Comparison of ENCODE assay signal across 8 mouse cellular contexts in genomic region chr15:80710608-80711363, GRCm38 (mm10). TPM values are rescaled to one million over a fixed set of nuclear protein-coding genes. Genes with fewer than 3 reads are reported as not detected.
DNase-seq lines count a peak whose midpoint lies in the region; ATAC-seq and TF ChIP-seq lines count a peak whose summit lies in the region.

Gene Tnrc6b, plus strand, starts transcription at chr15:80711313.

- no peak for TF ChIP-seq CTCF in gastrocnemius, adult 2 months (IDR thresholded peaks at IDR 0.05)
- TF ChIP-seq CTCF in hindbrain, postnatal 0 days (IDR thresholded peaks at IDR 0.05; ENCODE audit: low read depth), result no peak
- TF ChIP-seq CTCF in left cerebral cortex, adult 2 months (IDR thresholded peaks at IDR 0.05), result no peak

- WGBS in hindbrain, postnatal 0 days, result 1% methylated on average over 39 of the region's 39 CpGs

- H3K36me3 ChIP-seq in hindbrain, postnatal 0 days (ENCODE audit: insufficient read depth, low read length), result no peaks in the 10 kb centered on the region

- peak; percentile 94 for ATAC-seq in common myeloid progenitor, adult 5-6 weeks (replicated peaks; ENCODE audit: low read depth, poor library complexity, severe bottlenecking)
- peak; percentile 96 for ATAC-seq in hindbrain, postnatal 0 days
- ATAC-seq in megakaryocyte, adult 5-6 weeks (ENCODE audit: poor library complexity, severe bottlenecking), result peak; percentile 90

- DNase-seq in ZHBTc4 (ENCODE audit: low read depth, low spot score), result peak; percentile 100
- peak; percentile 99 for DNase-seq in gastrocnemius, adult 2 months
- DNase-seq in hindbrain, postnatal 0 days (ENCODE audit: low spot score), result peak; percentile 99
- peak; percentile 98 for DNase-seq in left cerebral cortex, adult 2 months (ENCODE audit: extremely low spot score in 1 of 2, low spot score in 2 of 2)
- DNase-seq in right cerebral cortex, adult 2 months (ENCODE audit: low spot score in 2 of 2), result peak; percentile 99
- peak; percentile 99 for DNase-seq in urinary bladder, postnatal 14 days (ENCODE audit: low spot score)

- H3K27ac ChIP-seq in gastrocnemius, adult 2 months, result peak within 1 kb of the TSS; percentile 100
- peak within 1 kb of the TSS; percentile 96 for H3K27ac ChIP-seq in hindbrain, postnatal 0 days
- peak within 1 kb of the TSS; percentile 100 for H3K27ac ChIP-seq in left cerebral cortex, adult 2 months

- no peaks in the 10 kb centered on the region for H3K27me3 ChIP-seq in hindbrain, postnatal 0 days (ENCODE audit: insufficient read depth, low read length)

- H3K4me2 ChIP-seq in hindbrain, postnatal 0 days (ENCODE audit: low read depth, low read length), result peak within 1 kb of the TSS; percentile 70

- intact Hi-C loops in gastrocnemius, adult 2 months (cut with DNase I), result loop anchor here (2.0 to 10.0 kb wide), 2 partner anchors 88 to 484 kb away; partner anchors contain the start of gene Mrtfa
- intact Hi-C loops in left cerebral cortex, adult 2 months (cut with DNase I), result loop anchor here (2.0 kb wide), 1 partner anchor 88 kb away; no protein-coding TSS in a partner anchor

- peak within 1 kb of the TSS; percentile 88 for H3K9ac ChIP-seq in hindbrain, postnatal 0 days (replicated peaks; ENCODE audit: low read length)

- 0 out of 2 replicates have a peak, but pooled peaks cover 9% of the 10 kb centered on the region for H3K4me1 ChIP-seq in hindbrain, postnatal 0 days (ENCODE audit: insufficient read depth, low read length)

- H3K9me3 ChIP-seq in hindbrain, postnatal 0 days (ENCODE audit: low read length), result no peaks in the 10 kb centered on the region

- peak within 1 kb of the TSS; percentile 94 for H3K4me3 ChIP-seq in gastrocnemius, adult 2 months
- peak within 1 kb of the TSS; percentile 90 for H3K4me3 ChIP-seq in hindbrain, postnatal 0 days (ENCODE audit: low read length)
- H3K4me3 ChIP-seq in left cerebral cortex, adult 2 months, result peak within 1 kb of the TSS; percentile 100

RNA-seq across cellular contexts. Expression of gene Tnrc6b, which starts in this region (rescaled TPM):
- total RNA-seq in common myeloid progenitor, adult 5-6 weeks (2017), result 45.8 and 100 TPM in 2 replicates
- 10 to 100 TPM; 48.5 to 55.6 TPM for total RNA-seq in gastrocnemius, adult 2 months (2021)
- 27.2 and 33.5 TPM in 2 replicates for total RNA-seq in hindbrain, postnatal 0 days (2014; rRNA removed)
- 30.8 and 32.2 TPM in 2 replicates for polyA plus RNA-seq in hindbrain, postnatal 0 days (2015; fragmentation: Nextera tagmentation; extraction: Ambion mirVana)
- 100 to 1,000 TPM; 118 to 120 TPM for total RNA-seq in left cerebral cortex, adult 2 months (2021)
- total RNA-seq in megakaryocyte, adult 5-6 weeks (2015), result 41.6 and 54.7 TPM in 2 replicates
- 32.1 and 40.2 TPM in 2 replicates for total RNA-seq in megakaryocyte, adult 5-6 weeks (2017)

Comparison
In these comparisons a context has a peak if more than half of its experiments do, and no peak if none do; other contexts are left out.
1. Peak in every context shown above with its lines: DNase-seq, ATAC-seq, H3K4me3 ChIP-seq and H3K27ac ChIP-seq.